Mouse (Mus musculus): ENCODE results near the gene Gm13289. TPM values are rescaled to one million over a fixed set of nuclear protein-coding genes. Genes with fewer than 3 reads are reported as not detected.
A peak's percentile ranks its signal among the peaks of the same experiment; 100 is the strongest.
"Not testable (repeated sequence)": the region's sequence is repeated elsewhere in the genome, so short reads cannot be mapped to it uniquely, and the experiment has no call there.

Gm13289 gene
- polyA plus RNA-seq, 1 experiment from 2014 or later: not detected

DNA sequence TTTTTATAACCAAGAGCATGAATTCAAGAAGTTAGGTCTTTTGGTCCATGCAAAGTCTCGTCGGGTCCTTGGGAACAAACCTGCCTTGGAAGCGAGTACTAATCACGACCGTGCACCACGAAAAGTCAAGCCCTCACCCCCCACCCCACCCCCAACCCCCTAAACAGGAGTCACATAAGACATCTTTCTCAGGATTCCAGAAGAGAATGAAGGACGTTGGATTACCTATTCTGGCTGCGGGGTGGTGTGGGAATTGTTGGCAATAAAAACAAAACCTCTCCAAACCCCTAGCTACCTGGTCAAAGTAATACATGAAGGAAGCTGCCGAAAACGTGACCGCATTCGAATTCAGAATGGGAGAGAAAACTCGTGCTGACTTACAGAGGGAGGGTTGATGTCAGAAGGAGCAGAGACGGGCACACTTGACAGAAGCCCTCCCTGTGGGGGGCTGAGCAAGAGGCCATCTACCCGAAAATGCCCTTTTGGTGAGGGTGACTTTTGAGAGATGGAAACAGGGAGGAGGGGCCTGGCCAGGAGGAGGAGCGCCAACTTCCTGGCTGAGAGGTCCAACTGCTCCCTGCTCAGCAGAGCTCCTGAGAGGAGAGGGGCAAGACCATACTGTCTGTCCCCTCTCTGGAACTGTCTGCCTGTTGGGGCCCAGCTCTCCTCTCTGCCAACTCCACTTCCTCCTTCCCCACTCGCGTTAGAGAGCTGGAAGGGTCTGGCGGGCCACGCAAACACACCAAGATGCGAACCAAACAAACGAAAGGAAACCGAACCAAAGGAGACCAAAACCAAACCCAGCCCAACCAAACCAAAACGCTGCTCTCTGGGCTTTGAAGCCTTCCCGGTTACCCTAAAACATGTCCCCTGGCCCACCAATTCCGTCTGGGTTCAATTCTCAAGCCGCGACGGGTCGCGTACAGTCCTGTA, 19.9 kb upstream of the Gm13289 start:
- Histone ChIP-seq H3K4me2 (replicated peaks; ENCODE audit: low read depth, low read length) (peak overlapping the region; percentile 69), H3K9ac (ENCODE audit: low read depth, low read length) (peak overlapping the region; percentile 62), H3K27ac (ENCODE audit: low read depth, low read length) (peak overlapping the region; percentile 93), H3K4me3 (ENCODE audit: low read length) (peak overlapping the region; percentile 41)
- not testable (repeated sequence) for ATAC-seq (ENCODE audit: low FRiP score, low TSS enrichment); H3K9me3 ChIP-seq (ENCODE audit: control insufficient read depth, low read length); H3K36me3 ChIP-seq (ENCODE audit: control insufficient read depth, insufficient read depth, low read length); H3K27me3 ChIP-seq (ENCODE audit: control insufficient read depth, insufficient read depth, low read length); H3K4me1 ChIP-seq (ENCODE audit: control insufficient read depth, insufficient read depth, low read length)
- 10% methylated on average over 28 of the region's 31 CpGs for WGBS

DNA sequence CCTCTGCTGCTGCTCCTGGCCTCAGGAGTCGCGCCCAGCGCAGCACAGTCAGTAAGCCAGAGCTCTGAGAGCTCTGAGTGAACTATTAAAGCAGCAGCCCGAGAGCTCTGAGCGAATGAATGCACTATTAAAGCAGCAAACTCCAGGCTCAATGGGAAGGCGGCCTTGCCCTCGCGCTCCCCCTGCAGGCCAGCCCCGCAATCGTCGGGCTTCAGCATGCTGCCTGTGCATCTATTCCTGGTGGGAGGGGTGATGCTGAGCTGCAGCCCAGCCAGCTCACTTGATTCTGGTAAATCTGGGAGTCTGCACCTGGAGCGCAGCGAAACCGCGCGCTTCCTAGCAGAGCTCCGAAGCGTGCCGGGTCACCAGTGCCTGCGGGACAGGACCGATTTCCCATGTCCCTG, 19.1 kb upstream of the Gm13289 start:
- not testable (repeated sequence) for H3K9me3 ChIP-seq (ENCODE audit: control insufficient read depth, low read length); H3K36me3 ChIP-seq (ENCODE audit: control insufficient read depth, insufficient read depth, low read length); H3K27me3 ChIP-seq (ENCODE audit: control insufficient read depth, insufficient read depth, low read length); H3K4me1 ChIP-seq (ENCODE audit: control insufficient read depth, insufficient read depth, low read length)
- 1% methylated on average over 15 of the region's 21 CpGs for WGBS
- Histone ChIP-seq H3K9ac (ENCODE audit: low read depth, low read length) (peak overlapping the region; percentile 62), H3K27ac (ENCODE audit: low read depth, low read length) (peak overlapping the region; percentile 93), H3K4me3 (ENCODE audit: low read length) (peak overlapping the region; percentile 41), H3K4me2 (replicated peaks; ENCODE audit: low read depth, low read length) (peak overlapping the region; percentile 69)
- peak; percentile 100 for ATAC-seq (ENCODE audit: low FRiP score, low TSS enrichment)

DNA sequence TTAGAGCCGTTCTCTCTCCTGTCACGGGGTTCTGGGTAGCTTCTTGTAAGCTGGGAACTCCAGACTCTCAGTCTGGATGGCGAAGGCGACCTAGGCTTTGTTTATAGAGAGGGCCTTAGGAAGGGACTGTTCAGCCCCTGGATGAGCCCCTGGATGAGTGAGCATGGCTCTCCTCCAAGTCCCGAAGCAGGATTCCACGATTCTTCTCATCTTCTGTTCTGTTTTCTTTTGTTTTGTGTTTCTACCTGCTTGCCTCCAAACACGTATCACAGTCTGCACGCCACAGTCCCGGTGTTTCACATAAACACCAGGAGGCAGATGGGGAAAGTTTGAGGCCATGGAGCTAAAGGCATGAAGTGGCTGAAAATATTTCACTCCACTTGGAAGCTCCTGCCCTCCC, 18.0 kb upstream of the Gm13289 start:
- not testable (repeated sequence) for H3K27ac ChIP-seq (ENCODE audit: low read depth, low read length); H3K4me2 ChIP-seq (replicated peaks; ENCODE audit: low read depth, low read length); ATAC-seq (ENCODE audit: low FRiP score, low TSS enrichment); H3K9me3 ChIP-seq (ENCODE audit: control insufficient read depth, low read length); H3K27me3 ChIP-seq (ENCODE audit: control insufficient read depth, insufficient read depth, low read length); H3K4me3 ChIP-seq (ENCODE audit: low read length); H3K36me3 ChIP-seq (ENCODE audit: control insufficient read depth, insufficient read depth, low read length); H3K4me1 ChIP-seq (ENCODE audit: control insufficient read depth, insufficient read depth, low read length); H3K9ac ChIP-seq (ENCODE audit: low read depth, low read length)
- 93% methylated on average over 8 of the region's 9 CpGs for WGBS

DNA sequence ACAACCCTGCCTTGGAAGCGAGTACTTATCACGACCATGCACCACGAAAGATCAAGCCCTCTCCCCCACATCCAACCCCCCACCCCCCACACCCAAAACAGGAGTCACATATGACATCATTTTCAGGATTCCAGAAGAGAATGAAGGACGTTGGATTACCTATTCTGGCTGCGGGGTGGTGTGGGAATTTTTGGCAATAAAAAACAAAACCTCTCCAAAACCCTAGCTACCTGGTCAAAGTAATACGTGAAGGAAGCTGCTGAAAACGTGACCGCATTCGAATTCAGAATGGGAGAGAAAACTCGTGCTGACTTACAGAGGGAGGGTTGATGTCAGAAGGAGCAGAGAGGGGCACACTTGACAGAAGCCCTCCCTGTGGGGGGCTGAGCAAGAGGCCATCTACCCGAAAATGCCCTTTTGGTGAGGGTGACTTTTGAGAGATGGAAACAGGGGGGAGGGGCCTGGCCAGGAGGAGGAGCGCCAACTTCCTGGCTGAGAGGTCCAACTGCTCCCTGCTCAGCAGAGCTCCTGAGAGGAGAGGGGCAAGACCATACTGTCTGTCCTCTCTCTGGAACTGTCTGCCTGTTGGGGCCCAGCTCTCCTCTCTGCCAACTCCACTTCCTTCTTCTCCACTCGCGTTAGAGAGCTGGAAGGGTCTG, 17.0 kb upstream of the Gm13289 start, which contains the start of gene Gm13283:
Gene Gm13283 (plus strand): TSS at position 510 of the 659 bp plus-strand sequence.
- not testable (repeated sequence) for ATAC-seq (ENCODE audit: low FRiP score, low TSS enrichment); H3K27me3 ChIP-seq (ENCODE audit: control insufficient read depth, insufficient read depth, low read length); H3K27ac ChIP-seq (ENCODE audit: low read depth, low read length); H3K9ac ChIP-seq (ENCODE audit: low read depth, low read length); H3K9me3 ChIP-seq (ENCODE audit: control insufficient read depth, low read length); H3K4me1 ChIP-seq (ENCODE audit: control insufficient read depth, insufficient read depth, low read length); H3K36me3 ChIP-seq (ENCODE audit: control insufficient read depth, insufficient read depth, low read length)
- Histone ChIP-seq H3K4me3 (ENCODE audit: low read length) (peak within 1 kb of the TSS; percentile 17; the same call in 1 of the 2 replicates), H3K4me2 (replicated peaks; ENCODE audit: low read depth, low read length) (peak within 1 kb of the TSS; percentile 24; the same call in 1 of the 2 replicates)
- 19% methylated on average over 7 of the region's 14 CpGs for WGBS

DNA sequence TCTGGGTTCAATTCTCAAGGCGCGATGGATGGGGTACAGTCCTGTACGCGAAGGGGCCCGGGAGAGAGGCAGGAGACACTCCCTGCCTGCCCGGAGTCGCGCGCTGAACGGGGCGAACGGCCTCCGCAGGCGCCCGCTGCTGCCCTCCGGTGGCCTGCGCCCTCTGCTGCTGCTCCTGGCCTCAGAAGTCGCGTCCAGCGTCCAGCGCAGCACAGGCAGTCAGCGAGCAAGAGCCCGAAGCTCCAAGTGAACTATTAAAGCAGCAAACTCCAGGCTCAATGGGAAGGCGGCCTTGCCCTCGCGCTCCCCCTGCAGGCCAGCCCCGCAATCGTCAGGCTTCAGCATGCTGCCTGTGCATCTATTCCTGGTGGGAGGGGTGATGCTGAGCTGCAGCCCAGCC, 16.3 kb upstream of the Gm13289 start:
- not testable (repeated sequence) for H3K36me3 ChIP-seq (ENCODE audit: control insufficient read depth, insufficient read depth, low read length); ATAC-seq (ENCODE audit: low FRiP score, low TSS enrichment); H3K9me3 ChIP-seq (ENCODE audit: control insufficient read depth, low read length); H3K4me1 ChIP-seq (ENCODE audit: control insufficient read depth, insufficient read depth, low read length); H3K27me3 ChIP-seq (ENCODE audit: control insufficient read depth, insufficient read depth, low read length); H3K27ac ChIP-seq (ENCODE audit: low read depth, low read length); H3K9ac ChIP-seq (ENCODE audit: low read depth, low read length)
- H3K4me3 ChIP-seq (ENCODE audit: low read length): peak overlapping the region; percentile 17; the same call in 1 of the 2 replicates
- peak overlapping the region; percentile 24; the same call in 1 of the 2 replicates for H3K4me2 ChIP-seq (replicated peaks; ENCODE audit: low read depth, low read length)
- WGBS: 0% methylated on average over 23 of the region's 28 CpGs

DNA sequence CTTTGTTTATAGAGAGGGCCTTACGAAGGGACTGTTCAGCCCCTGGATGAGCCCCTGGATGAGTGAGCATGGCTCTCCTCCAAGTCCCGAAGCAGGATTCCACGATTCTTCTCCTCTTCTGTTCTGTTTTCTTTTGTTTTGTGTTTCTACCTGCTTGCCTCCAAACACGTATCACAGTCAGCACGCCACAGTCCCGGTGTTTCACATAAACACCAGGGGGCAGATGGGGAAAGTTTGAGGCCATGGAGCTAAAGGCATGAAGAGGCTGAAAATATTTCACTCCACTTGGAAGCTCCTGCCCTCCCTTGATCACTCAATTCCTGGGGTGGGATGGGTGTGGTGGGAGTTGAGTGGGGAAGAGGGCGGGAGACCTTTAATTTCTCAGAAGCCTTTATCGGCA, 14.9 kb upstream of the Gm13289 start:
- WGBS: 70% methylated on average over 6 of the region's 8 CpGs

DNA sequence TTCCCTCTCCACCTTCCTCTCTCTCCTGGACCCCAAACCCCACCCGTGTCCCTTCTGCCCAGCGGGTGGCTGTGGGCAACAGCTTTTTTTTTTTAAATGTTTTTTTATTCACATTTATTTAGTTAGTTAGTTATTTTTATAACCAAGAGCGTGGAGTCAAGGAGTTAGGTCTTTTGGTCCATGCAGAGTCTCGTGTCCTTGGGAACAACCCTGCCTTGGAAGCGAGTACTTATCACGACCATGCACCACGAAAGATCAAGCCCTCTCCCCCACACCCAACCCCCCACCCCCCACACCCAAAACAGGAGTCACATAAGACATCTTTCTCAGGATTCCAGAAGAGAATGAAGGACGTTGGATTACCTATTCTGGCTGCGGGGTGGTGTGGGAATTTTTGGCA, 14.4 kb upstream of the Gm13289 start:
- WGBS: 60% methylated on average over 7 of the region's 9 CpGs
- not testable (repeated sequence) for H3K9ac ChIP-seq (ENCODE audit: low read depth, low read length); ATAC-seq (ENCODE audit: low FRiP score, low TSS enrichment); H3K4me1 ChIP-seq (ENCODE audit: control insufficient read depth, insufficient read depth, low read length); H3K27me3 ChIP-seq (ENCODE audit: control insufficient read depth, insufficient read depth, low read length); H3K9me3 ChIP-seq (ENCODE audit: control insufficient read depth, low read length); H3K27ac ChIP-seq (ENCODE audit: low read depth, low read length); H3K4me3 ChIP-seq (ENCODE audit: low read length); H3K4me2 ChIP-seq (replicated peaks; ENCODE audit: low read depth, low read length); H3K36me3 ChIP-seq (ENCODE audit: control insufficient read depth, insufficient read depth, low read length)

More for the DNA sequence above, 14.9 kb upstream of the Gm13289 start:
- not testable (repeated sequence) for H3K4me3 ChIP-seq (ENCODE audit: low read length); H3K4me2 ChIP-seq (replicated peaks; ENCODE audit: low read depth, low read length); H3K36me3 ChIP-seq (ENCODE audit: control insufficient read depth, insufficient read depth, low read length); H3K9ac ChIP-seq (ENCODE audit: low read depth, low read length); ATAC-seq (ENCODE audit: low FRiP score, low TSS enrichment); H3K9me3 ChIP-seq (ENCODE audit: control insufficient read depth, low read length); H3K27me3 ChIP-seq (ENCODE audit: control insufficient read depth, insufficient read depth, low read length); H3K4me1 ChIP-seq (ENCODE audit: control insufficient read depth, insufficient read depth, low read length); H3K27ac ChIP-seq (ENCODE audit: low read depth, low read length)

DNA sequence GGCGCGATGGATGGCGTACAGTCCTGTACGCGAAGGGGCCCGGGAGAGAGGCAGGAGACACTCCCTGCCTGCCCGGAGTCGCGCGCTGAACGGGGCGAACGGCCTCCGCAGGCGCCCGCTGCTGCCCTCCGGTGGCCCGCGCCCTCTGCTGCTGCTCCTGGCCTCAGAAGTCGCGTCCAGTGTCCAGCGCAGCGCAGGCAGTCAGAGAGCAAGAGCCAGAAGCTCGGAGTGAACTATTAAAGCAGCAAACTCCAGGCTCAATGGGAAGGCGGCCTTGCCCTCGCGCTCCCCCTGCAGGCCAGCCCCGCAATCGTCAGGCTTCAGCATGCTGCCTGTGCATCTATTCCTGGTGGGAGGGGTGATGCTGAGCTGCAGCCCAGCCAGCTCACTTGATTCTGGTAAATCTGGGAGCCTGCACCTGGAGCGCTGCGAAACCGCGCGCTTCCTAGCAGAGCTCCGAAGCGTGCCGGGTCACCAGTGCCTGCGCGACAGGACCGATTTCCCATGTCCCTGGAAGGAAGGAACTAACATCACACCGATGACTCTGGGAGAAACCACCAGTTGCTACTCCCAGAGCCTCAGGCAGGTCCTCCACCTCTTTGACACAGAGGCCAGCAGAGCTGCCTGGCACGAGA, 13.2 kb upstream of the Gm13289 start:
- not testable (repeated sequence) for H3K27ac ChIP-seq (ENCODE audit: low read depth, low read length); H3K4me1 ChIP-seq (ENCODE audit: control insufficient read depth, insufficient read depth, low read length); ATAC-seq (ENCODE audit: low FRiP score, low TSS enrichment); H3K9ac ChIP-seq (ENCODE audit: low read depth, low read length); H3K36me3 ChIP-seq (ENCODE audit: control insufficient read depth, insufficient read depth, low read length); H3K9me3 ChIP-seq (ENCODE audit: control insufficient read depth, low read length); H3K27me3 ChIP-seq (ENCODE audit: control insufficient read depth, insufficient read depth, low read length)
- Histone ChIP-seq H3K4me3 (ENCODE audit: low read length) (peak overlapping the region; percentile 20), H3K4me2 (replicated peaks; ENCODE audit: low read depth, low read length) (peak overlapping the region; percentile 22)
- WGBS: 3% methylated on average over 20 of the region's 42 CpGs

Data from kidney, embryonic 14.5 days (tissue).